Comparison of ENCODE assay signal across 8 mouse cellular contexts in genomic region chr19:45363384-45363926, GRCm38 (mm10). TPM values are rescaled to one million over a fixed set of nuclear protein-coding genes. Genes with fewer than 3 reads are reported as not detected.
A peak's percentile ranks its signal among the peaks of the same experiment; 100 is the strongest.
DNase-seq lines count a peak whose midpoint lies in the region; ATAC-seq and TF ChIP-seq lines count a peak whose summit lies in the region.

TSS of gene Btrc (plus strand) at chr19:45363734.

- H3K4me3 ChIP-seq in MEL (ENCODE audit: control insufficient read depth in 1 of 2, insufficient read depth in 1 of 2, low read depth in 2 of 2, low read length in 2 of 2), result peak within 1 kb of the TSS; percentile 58 to 77
- H3K4me3 ChIP-seq in cerebellum, adult 2 months (replicated peaks; ENCODE audit: insufficient read depth, low read depth, low read length), result peak within 1 kb of the TSS; percentile 76
- peak within 1 kb of the TSS; percentile 94 for H3K4me3 ChIP-seq in forebrain, postnatal 0 days (ENCODE audit: low read depth, low read length)
- H3K4me3 ChIP-seq in lung, embryonic 15.5 days, result peak within 1 kb of the TSS; percentile 88

- H3K79me2 ChIP-seq in MEL (ENCODE audit: control insufficient read depth, insufficient read depth, low read length, poor library complexity), result peaks cover 3% of the 10 kb centered on the region; the same call in 1 of the 2 replicates

- peaks cover 1 to 3% of the 10 kb centered on the region in 2 experiments; a peak in 2 of 4 replicates for H3K27me3 ChIP-seq in MEL (ENCODE audit: control insufficient read depth in 1 of 2, insufficient read depth in 2 of 2, low read length in 2 of 2)
- no peaks in the 10 kb centered on the region for H3K27me3 ChIP-seq in cerebellum, adult 2 months (ENCODE audit: control insufficient read depth, insufficient read depth, low read length)
- H3K27me3 ChIP-seq in forebrain, postnatal 0 days (ENCODE audit: insufficient read depth, low read length), result no peaks in the 10 kb centered on the region
- no peaks in the 10 kb centered on the region for H3K27me3 ChIP-seq in lung, embryonic 15.5 days

- TF ChIP-seq RAD21 in MEL (IDR thresholded peaks at IDR 0.05; ENCODE audit: low read depth, low read length), result no peak

- no peak for TF ChIP-seq EP300 in MEL (IDR thresholded peaks at IDR 0.05; ENCODE audit: low read depth in 1 of 2, low read length in 2 of 2)

- peak within 1 kb of the TSS; percentile 13; the same call in 1 of the 2 replicates for H3K27ac ChIP-seq in MEL (ENCODE audit: control insufficient read depth, low read depth, low read length)
- H3K27ac ChIP-seq in cerebellum, adult 2 months (ENCODE audit: insufficient read depth, low read length), result peak within 1 kb of the TSS; percentile 54
- peak within 1 kb of the TSS; percentile 95 for H3K27ac ChIP-seq in forebrain, postnatal 0 days (ENCODE audit: low read depth, low read length)
- H3K27ac ChIP-seq in lung, embryonic 15.5 days, result peak within 1 kb of the TSS; percentile 94

- H3K36me3 ChIP-seq in MEL (ENCODE audit: control insufficient read depth in 1 of 2, insufficient read depth in 2 of 2, low read length in 2 of 2), result peaks cover 0 to 4% of the 10 kb centered on the region in 2 experiments; a peak in 1 of 4 replicates
- H3K36me3 ChIP-seq in forebrain, postnatal 0 days (ENCODE audit: insufficient read depth), result peaks cover 4% of the 10 kb centered on the region; the same call in 1 of the 2 replicates
- H3K36me3 ChIP-seq in lung, embryonic 15.5 days, result no peaks in the 10 kb centered on the region

- peak within 1 kb of the TSS; percentile 78 for H3K4me2 ChIP-seq in forebrain, postnatal 0 days (ENCODE audit: low read depth)
- peak within 1 kb of the TSS; percentile 71 for H3K4me2 ChIP-seq in lung, embryonic 15.5 days

- peak within 1 kb of the TSS; percentile 78 for H3K9ac ChIP-seq in MEL (ENCODE audit: control insufficient read depth, low read depth, low read length, poor library complexity, severe bottlenecking)
- H3K9ac ChIP-seq in forebrain, postnatal 0 days, result peak within 1 kb of the TSS; percentile 81
- H3K9ac ChIP-seq in lung, embryonic 15.5 days, result peak within 1 kb of the TSS; percentile 84

- H3K4me1 ChIP-seq in MEL (ENCODE audit: control insufficient read depth in 1 of 2, insufficient read depth in 2 of 2, low read length in 2 of 2), result peaks cover 0 to 4% of the 10 kb centered on the region in 2 experiments; a peak in 1 of 4 replicates
- H3K4me1 ChIP-seq in cerebellum, adult 2 months (ENCODE audit: control insufficient read depth, insufficient read depth, low read length), result peaks cover 3% of the 10 kb centered on the region; the same call in 1 of the 2 replicates
- H3K4me1 ChIP-seq in forebrain, postnatal 0 days (ENCODE audit: insufficient read depth), result peaks cover 8% of the 10 kb centered on the region; the same call in 1 of the 2 replicates
- H3K4me1 ChIP-seq in lung, embryonic 15.5 days, result peaks cover 12% of the 10 kb centered on the region; the same call in 1 of the 2 replicates

- DNase-seq in MEL (ENCODE audit: low read depth, low spot score), result peak; percentile 100
- peak; percentile 100 for DNase-seq in cerebellum, adult 2 months
- DNase-seq in forebrain, postnatal 0 days, result peak; percentile 100
- DNase-seq in heart, postnatal 4 days, result peak; percentile 100
- DNase-seq in layer of hippocampus, adult 8-10 months (ENCODE audit: low spot score in 2 of 2), result peak; percentile 100
- DNase-seq in ovary, adult 18-20 months (ENCODE audit: low spot score), result peak; percentile 100
- DNase-seq in thymus, postnatal 0 days (ENCODE audit: low spot score), result peak; percentile 99

- peak; percentile 99 for ATAC-seq in forebrain, postnatal 0 days
- ATAC-seq in lung, embryonic 15.5 days (ENCODE audit: borderline replicate concordance, extremely low read depth, low FRiP score, low TSS enrichment), result peak; percentile 99

- H3K9me3 ChIP-seq in MEL (replicated peaks; ENCODE audit: insufficient read depth, low read length), result no peaks in the 10 kb centered on the region
- H3K9me3 ChIP-seq in forebrain, postnatal 0 days (ENCODE audit: low read length), result no peaks in the 10 kb centered on the region
- no peaks in the 10 kb centered on the region for H3K9me3 ChIP-seq in lung, embryonic 15.5 days

- peak; percentile 72 to 73; a peak in 3 of 4 replicates for TF ChIP-seq POLR2A in MEL (IDR thresholded peaks at IDR 0.05; ENCODE audit: control insufficient read depth in 1 of 2, insufficient read depth in 1 of 2, low read depth in 1 of 2, low read length in 2 of 2, poor library complexity in 1 of 2)
- peak; percentile 39; the same call in 1 of the 2 replicates for TF ChIP-seq POLR2A in cerebellum, adult 2 months (IDR thresholded peaks at IDR 0.05; ENCODE audit: borderline replicate concordance, insufficient read depth, low read length)

- WGBS in cerebellum, adult 2 months, result under 1% methylated on average over 42 of the region's 42 CpGs
- 3% methylated on average over 41 of the region's 42 CpGs for WGBS in forebrain, postnatal 0 days
- WGBS in lung, embryonic 15.5 days, result under 1% methylated on average over 42 of the region's 42 CpGs

- no peak for TF ChIP-seq CTCF in MEL (IDR thresholded peaks at IDR 0.05 in 2 of 3, conservative IDR thresholded peaks at IDR 0.05 in 1 of 3; ENCODE audit: control insufficient read depth in 1 of 3, insufficient read depth in 1 of 3, low read depth in 2 of 3, low read length in 3 of 3, poor library complexity in 1 of 3, severe bottlenecking in 1 of 3)
- no peak for TF ChIP-seq CTCF in cerebellum, adult 2 months (IDR thresholded peaks at IDR 0.05; ENCODE audit: borderline replicate concordance, insufficient read depth, low read depth, low read length)
- no peak for TF ChIP-seq CTCF in forebrain, postnatal 0 days (IDR thresholded peaks at IDR 0.05; ENCODE audit: low read depth)

TF ChIP-seq in MEL, 35 proteins besides CTCF, POLR2A, EP300 and RAD21 (continues in another document):
- TF ChIP-seq MXI1 (IDR thresholded peaks at IDR 0.05; ENCODE audit: low read depth, low read length) (peak; percentile 93), UBTF (IDR thresholded peaks at IDR 0.05; ENCODE audit: borderline replicate concordance, insufficient read depth, low read depth, low read length) (no peak), NELFE (IDR thresholded peaks at IDR 0.05; ENCODE audit: low read depth, low read length) (peak; percentile 55), NRF1 (IDR thresholded peaks at IDR 0.05; ENCODE audit: insufficient read depth, low read depth, low read length, poor library complexity, severe bottlenecking) (peak; percentile 100), USF1 (IDR thresholded peaks at IDR 0.05; ENCODE audit: low read depth, low read length) (no peak), MAZ (IDR thresholded peaks at IDR 0.05; ENCODE audit: low read depth, low read length) (peak; percentile 98), RCOR1 (IDR thresholded peaks at IDR 0.05; ENCODE audit: low read depth, low read length) (no peak), MAFK (IDR thresholded peaks at IDR 0.05; ENCODE audit: borderline replicate concordance, low read depth, low read length) (no peak), ZC3H11A (IDR thresholded peaks at IDR 0.05; ENCODE audit: low read depth, low read length) (no peak), KAT2A (conservative IDR thresholded peaks at IDR 0.05; ENCODE audit: low read depth, low read length) (peak; percentile 99), MAX (IDR thresholded peaks at IDR 0.05; ENCODE audit: low read length) (no peak), ZMIZ1 (IDR thresholded peaks at IDR 0.05; ENCODE audit: low read depth, low read length) (no peak), TCF12 (IDR thresholded peaks at IDR 0.05; ENCODE audit: low read depth, low read length) (no peak; the same call in 1 of the 2 replicates), SIN3A (IDR thresholded peaks at IDR 0.05; ENCODE audit: low read length) (peak; percentile 99), MYB (IDR thresholded peaks at IDR 0.05; ENCODE audit: low read depth, low read length) (no peak), TBP (IDR thresholded peaks at IDR 0.05; ENCODE audit: low read depth, low read length) (peak; percentile 29; the same call in 1 of the 2 replicates), CHD1 (IDR thresholded peaks at IDR 0.05; ENCODE audit: low read depth, low read length) (no peak), ZNF384 (IDR thresholded peaks at IDR 0.05; ENCODE audit: low read depth, low read length) (no peak), MEF2A (IDR thresholded peaks at IDR 0.05; ENCODE audit: extremely low read depth, insufficient replicate concordance, low read depth, low read length, poor library complexity, severe bottlenecking) (no peak), JUND (IDR thresholded peaks at IDR 0.05; ENCODE audit: low read depth, low read length) (no peak), GABPA (IDR thresholded peaks at IDR 0.05; ENCODE audit: low read depth, low read length) (no peak; the same call in 1 of the 2 replicates), ELF1 (IDR thresholded peaks at IDR 0.05; ENCODE audit: low read depth, low read length) (peak; percentile 91), POLR2AphosphoS5 (IDR thresholded peaks at IDR 0.05; ENCODE audit: borderline replicate concordance, low read depth, low read length) (no peak), CHD2 (IDR thresholded peaks at IDR 0.05; ENCODE audit: low read length) (peak; percentile 93), MYC (IDR thresholded peaks at IDR 0.05; ENCODE audit: low read depth, low read length) (0 out of 2 replicates have a peak, but pooled peaks have one; percentile 45), USF2 (IDR thresholded peaks at IDR 0.05; ENCODE audit: borderline replicate concordance in 1 of 2, insufficient read depth in 1 of 2, low read depth in 1 of 2, low read length in 2 of 2) (no peak), ETS1 (IDR thresholded peaks at IDR 0.05; ENCODE audit: low read depth, low read length) (no peak), BHLHE40 (IDR thresholded peaks at IDR 0.05; ENCODE audit: borderline replicate concordance, low read depth, low read length) (no peak), TAL1 (IDR thresholded peaks at IDR 0.05; ENCODE audit: low read length) (no peak), GATA1 (IDR thresholded peaks at IDR 0.05; ENCODE audit: low read depth, low read length) (no peak)

RNA-seq across cellular contexts. Expression of gene Btrc, which starts in this region (rescaled TPM):
- total RNA-seq in MEL (2012; rRNA removed), result 14.2 and 16.4 TPM in 2 replicates
- polyA plus RNA-seq in MEL (2012; ENCODE audit: insufficient read depth in 1 of 2, insufficient read length in 2 of 2, low read depth in 1 of 2, low replicate concordance in 2 of 2, missing spikeins in 1 of 2), result 10 to 100 TPM in 1 of 2 experiments, not detected in 1; 30.3 TPM
- polyA plus RNA-seq in cerebellum, adult 2 months (2012; rRNA removed), result 65.9 and 66.5 TPM in 2 replicates
- total RNA-seq in forebrain, postnatal 0 days (2014; rRNA removed), result 57.2 and 64.7 TPM in 2 replicates
- 35.6 and 46.9 TPM in 2 replicates for polyA plus RNA-seq in forebrain, postnatal 0 days (2015; fragmentation: Nextera tagmentation; extraction: Ambion mirVana)
- 10 to 100 TPM; 24.6 to 25.1 TPM for total RNA-seq in heart, postnatal 4 days (2021)
- 100 to 1,000 TPM in 2 of 4 experiments, 10 to 100 TPM in 2; 89.1 to 111 (median 97.8) TPM for total RNA-seq in layer of hippocampus, adult 8-10 months (2022)
- polyA plus RNA-seq in lung, embryonic 15.5 days (2015; fragmentation: Nextera tagmentation; extraction: Ambion mirVana), result 36.1 and 37.4 TPM in 2 replicates
- 27.2 and 28.5 TPM in 2 replicates for polyA plus RNA-seq in thymus, postnatal 0 days (2015; fragmentation: Nextera tagmentation; extraction: Ambion mirVana)

Comparison
In these comparisons a context has a peak if more than half of its experiments do, and no peak if none do; other contexts are left out.
1. Peak in every context shown above with its lines: DNase-seq, ATAC-seq, H3K4me3 ChIP-seq and H3K27ac ChIP-seq.
2. H3K27ac ChIP-seq: peak in every context shown above with its lines; median percentile 95 in forebrain, postnatal 0 days; 94 in lung, embryonic 15.5 days; 54 in cerebellum, adult 2 months; 13 in MEL.